Mouse (Mus musculus) gastrocnemius, adult 8-10 months (tissue): ENCODE results near the gene Gm20388. TPM values are rescaled to one million over a fixed set of nuclear protein-coding genes. Genes with fewer than 3 reads are reported as not detected.
"Not testable (repeated sequence)": the region's sequence is repeated elsewhere in the genome, so short reads cannot be mapped to it uniquely, and the experiment has no call there.

Source experiments
- DNase-seq, 2 experiments: peaks; one replicate each; pipeline ENCODE4 v3.0.0; 2022; ENCODE audit warnings: low spot score in 2 of 2
- total RNA-seq, 4 experiments: library from RNA; stranded (reverse); gene quantifications; 2 replicates each; pipeline ENCODE4 v1.2.4; 2022

Gm20388 gene
- total RNA-seq, 4 experiments from 2014 or later, result 4.4 to 20.0 (median 7.9) TPM; not detected in 1

GRCm38 (mm10) chr8:123254099-123254885 is 3343.7 kb downstream of the Gm20388 start, which contains the start of the genes Zfp276 and Vps9d1:
Zfp276 (plus strand) TSS chr8:123254195.
Vps9d1 (minus strand) TSS chr8:123254348.
- peak; percentile 61 to 65 for DNase-seq

GRCm38 (mm10) chr8:123255170-123255569 is 3344.5 kb downstream of the Gm20388 start:
- DNase-seq, result no peak

GRCm38 (mm10) chr8:123257114-123257513 is 3346.5 kb downstream of the Gm20388 start:
- DNase-seq, result no peak

- DNase-seq, result not testable (repeated sequence)
Measured at GRCm38 (mm10) chr8:123257593-123257992, 3347.0 kb downstream of the Gm20388 start.

GRCm38 (mm10) chr8:123267926-123268656 is 3357.4 kb downstream of the Gm20388 start:
- no peak for DNase-seq

- no peak for DNase-seq
Measured at GRCm38 (mm10) chr8:123271147-123271546, 3360.5 kb downstream of the Gm20388 start.

GRCm38 (mm10) chr8:123271901-123272300 is 3361.3 kb downstream of the Gm20388 start:
- no peak for DNase-seq

- DNase-seq, result no peak
Measured at GRCm38 (mm10) chr8:123274447-123274846, 3363.8 kb downstream of the Gm20388 start.

GRCm38 (mm10) chr8:123275096-123275495 is 3364.5 kb downstream of the Gm20388 start:
- no peak for DNase-seq

- no peak for DNase-seq
Measured at GRCm38 (mm10) chr8:123278445-123278844, 3367.8 kb downstream of the Gm20388 start.

GRCm38 (mm10) chr8:123279828-123280227 is 3369.2 kb downstream of the Gm20388 start:
- DNase-seq, result no peak

- DNase-seq, result no peak
Measured at GRCm38 (mm10) chr8:123280302-123281094, 3369.9 kb downstream of the Gm20388 start.

- not testable (repeated sequence) for DNase-seq
Measured at GRCm38 (mm10) chr8:123282994-123283393, 3372.4 kb downstream of the Gm20388 start.

- DNase-seq, result no peak
Measured at GRCm38 (mm10) chr8:123283991-123284390, 3373.3 kb downstream of the Gm20388 start.

GRCm38 (mm10) chr8:123284493-123284892 is 3373.9 kb downstream of the Gm20388 start:
- DNase-seq, result no peak

- DNase-seq, result no peak
Measured at GRCm38 (mm10) chr8:123287362-123287761, 3376.7 kb downstream of the Gm20388 start.

GRCm38 (mm10) chr8:123290166-123290565 is 3379.5 kb downstream of the Gm20388 start:
- DNase-seq, result no peak

- no peak for DNase-seq
Measured at GRCm38 (mm10) chr8:123290679-123291078, 3380.0 kb downstream of the Gm20388 start.

- DNase-seq, result no peak
Measured at GRCm38 (mm10) chr8:123291716-123292115, 3381.1 kb downstream of the Gm20388 start.

GRCm38 (mm10) chr8:123292281-123292680 is 3381.6 kb downstream of the Gm20388 start:
- DNase-seq, result no peak

GRCm38 (mm10) chr8:123292785-123293184 is 3382.1 kb downstream of the Gm20388 start:
- DNase-seq, result no peak
